In the genomic region with DNA sequence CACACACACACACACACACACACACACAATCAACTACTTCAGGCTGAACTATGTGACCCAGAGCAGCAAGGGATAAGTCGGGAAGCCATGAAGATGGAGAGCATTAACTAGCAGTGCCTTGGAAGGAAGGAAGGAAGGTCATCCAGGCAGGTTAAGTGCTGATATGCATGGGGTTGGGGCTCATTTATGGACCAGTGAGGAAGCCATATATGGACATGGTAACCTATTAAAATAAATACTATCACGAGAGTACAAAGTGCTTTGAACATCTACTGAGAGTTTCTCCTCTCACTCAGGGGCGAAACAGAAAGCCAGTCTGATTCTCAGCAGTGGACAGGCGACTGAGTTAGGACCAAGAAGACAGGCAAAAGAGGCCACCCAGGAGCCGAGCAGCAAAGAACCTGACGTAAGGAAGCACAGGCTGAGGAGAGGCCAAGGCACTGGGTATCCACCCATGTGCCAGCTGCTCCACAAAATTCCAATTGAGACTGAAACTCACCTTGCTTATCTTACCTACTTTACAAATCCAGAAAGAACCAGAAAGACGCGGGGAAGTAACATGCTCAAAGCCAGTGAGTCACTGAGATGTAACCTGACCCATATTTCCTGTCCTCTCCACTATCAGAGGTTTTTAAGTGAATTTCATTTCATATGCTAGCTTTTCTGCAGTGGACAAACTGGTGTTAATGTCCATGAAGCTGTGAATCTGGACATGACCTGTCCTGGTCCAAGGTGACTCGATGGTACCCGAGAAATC, we compare ENCODE assay signal across 20 mouse cellular contexts. TPM values are rescaled to one million over a fixed set of nuclear protein-coding genes. Genes with fewer than 3 reads are reported as not detected.
DNase-seq lines count a peak whose midpoint lies in the region; ATAC-seq lines count a peak whose summit lies in the region.
"Had no signal": no experiment of that assay in that cellular context is flagged by ENCODE, and none has a peak within 500 bp of the region (broad histone marks: within the 10 kb centered on the region; RNA-seq: fewer than 3 reads in every experiment).

No protein-coding gene starts in this region.

- no peaks in the 10 kb centered on the region for H3K27me3 ChIP-seq in kidney, embryonic 16.5 days (ENCODE audit: insufficient read depth, low read length)
- H3K27me3 ChIP-seq in liver, embryonic 11.5 days (replicated peaks; ENCODE audit: control insufficient read depth, insufficient read depth, low read length), result no peaks in the 10 kb centered on the region
- H3K27me3 ChIP-seq in stomach, embryonic 14.5 days (ENCODE audit: control insufficient read depth, insufficient read depth, low read length), result no peaks in the 10 kb centered on the region
- no peaks in the 10 kb centered on the region for H3K27me3 ChIP-seq in forebrain, embryonic 12.5 days
- H3K27me3 ChIP-seq: embryonic facial prominence, embryonic 12.5 days; forebrain, embryonic 15.5 days; hindbrain, embryonic 12.5 days; limb, embryonic 15.5 days; midbrain, embryonic 12.5 days; neural tube, embryonic 12.5 days had no signal

- no peak overlapping the region for H3K9ac ChIP-seq in kidney, embryonic 16.5 days (replicated peaks; ENCODE audit: low read length)
- no peak overlapping the region for H3K9ac ChIP-seq in liver, embryonic 11.5 days (ENCODE audit: low read depth, low read length)
- no peak overlapping the region for H3K9ac ChIP-seq in stomach, embryonic 14.5 days (replicated peaks; ENCODE audit: low read depth, low read length)
- H3K9ac ChIP-seq in forebrain, embryonic 12.5 days, result no peak overlapping the region
- H3K9ac ChIP-seq: embryonic facial prominence, embryonic 12.5 days; forebrain, embryonic 15.5 days; hindbrain, embryonic 12.5 days; limb, embryonic 15.5 days; midbrain, embryonic 12.5 days; neural tube, embryonic 12.5 days had no signal

- no peak overlapping the region for H3K4me2 ChIP-seq in kidney, embryonic 16.5 days (replicated peaks; ENCODE audit: low read depth, low read length)
- no peak overlapping the region for H3K4me2 ChIP-seq in liver, embryonic 11.5 days
- H3K4me2 ChIP-seq in stomach, embryonic 14.5 days (replicated peaks; ENCODE audit: low read depth, low read length), result no peak overlapping the region
- H3K4me2 ChIP-seq in forebrain, embryonic 12.5 days, result no peak overlapping the region
- H3K4me2 ChIP-seq: embryonic facial prominence, embryonic 12.5 days; forebrain, embryonic 15.5 days; hindbrain, embryonic 12.5 days; limb, embryonic 15.5 days; midbrain, embryonic 12.5 days; neural tube, embryonic 12.5 days had no signal

- no peaks in the 10 kb centered on the region for H3K9me3 ChIP-seq in kidney, embryonic 16.5 days (ENCODE audit: low read length)
- H3K9me3 ChIP-seq in liver, embryonic 11.5 days (ENCODE audit: control insufficient read depth, low read length), result no peaks in the 10 kb centered on the region
- H3K9me3 ChIP-seq in stomach, embryonic 14.5 days (ENCODE audit: control insufficient read depth, low read depth, low read length), result no peaks in the 10 kb centered on the region
- H3K9me3 ChIP-seq in forebrain, embryonic 12.5 days, result no peaks in the 10 kb centered on the region
- H3K9me3 ChIP-seq: embryonic facial prominence, embryonic 12.5 days; forebrain, embryonic 15.5 days; hindbrain, embryonic 12.5 days; limb, embryonic 15.5 days; midbrain, embryonic 12.5 days; neural tube, embryonic 12.5 days had no signal

- no peaks in the 10 kb centered on the region for H3K4me1 ChIP-seq in kidney, embryonic 16.5 days (ENCODE audit: insufficient read depth, low read length)
- no peaks in the 10 kb centered on the region for H3K4me1 ChIP-seq in liver, embryonic 11.5 days (replicated peaks; ENCODE audit: control insufficient read depth, insufficient read depth, low read length)
- H3K4me1 ChIP-seq in stomach, embryonic 14.5 days (ENCODE audit: control insufficient read depth, insufficient read depth, low read length), result no peaks in the 10 kb centered on the region
- H3K4me1 ChIP-seq in forebrain, embryonic 12.5 days, result no peaks in the 10 kb centered on the region
- H3K4me1 ChIP-seq: embryonic facial prominence, embryonic 12.5 days; forebrain, embryonic 15.5 days; hindbrain, embryonic 12.5 days; limb, embryonic 15.5 days; midbrain, embryonic 12.5 days; neural tube, embryonic 12.5 days had no signal

- DNase-seq in kidney, adult 18-20 months, result no peak
- peak; percentile 38 for DNase-seq in 3T3-L1 (ENCODE audit: low read depth, low spot score)
- DNase-seq in liver, embryonic 11.5 days (ENCODE audit: low spot score), result no peak
- DNase-seq in gastrocnemius, adult 18-20 months (ENCODE audit: low spot score), result no peak
- DNase-seq: B cell, adult 2 months; cerebellum, adult 8-10 months; heart, postnatal 10 days; kidney, postnatal 14 days; thymus, adult 2 months had no signal

- peak; percentile 35; the same call in 1 of the 2 replicates for ATAC-seq in kidney, embryonic 16.5 days (ENCODE audit: low FRiP score, low TSS enrichment)
- no peak for ATAC-seq in liver, embryonic 11.5 days (replicated peaks; ENCODE audit: low FRiP score)
- no peak for ATAC-seq in stomach, embryonic 14.5 days (ENCODE audit: insufficient number of reproducible peaks, insufficient read depth, low FRiP score, low read depth)
- no peak for ATAC-seq in erythroblast, adult 5-6 weeks (replicated peaks; ENCODE audit: low FRiP score, poor library complexity, severe bottlenecking)
- ATAC-seq in forebrain, embryonic 12.5 days (ENCODE audit: low FRiP score), result no peak
- ATAC-seq: forebrain, embryonic 15.5 days; inflammation-experienced regulatory T-cells, adult 6 months had no signal

- 65% methylated on average over 10 of the region's 10 CpGs for WGBS in kidney, embryonic 16.5 days
- 67% methylated on average over 10 of the region's 10 CpGs for WGBS in liver, embryonic 11.5 days
- WGBS in stomach, embryonic 14.5 days, result 59% methylated on average over 10 of the region's 10 CpGs
- 87% methylated on average over 10 of the region's 10 CpGs for WGBS in forebrain, embryonic 12.5 days

- H3K4me3 ChIP-seq in kidney, embryonic 16.5 days (ENCODE audit: low read length), result no peak overlapping the region
- H3K4me3 ChIP-seq in liver, embryonic 11.5 days (ENCODE audit: low read depth, low read length), result no peak overlapping the region
- no peak overlapping the region for H3K4me3 ChIP-seq in stomach, embryonic 14.5 days (ENCODE audit: low read depth, low read length)
- H3K4me3 ChIP-seq in forebrain, embryonic 12.5 days (replicated peaks), result no peak overlapping the region
- H3K4me3 ChIP-seq: embryonic facial prominence, embryonic 12.5 days; forebrain, embryonic 15.5 days; hindbrain, embryonic 12.5 days; limb, embryonic 15.5 days; midbrain, embryonic 12.5 days; neural tube, embryonic 12.5 days had no signal

- H3K27ac ChIP-seq in kidney, embryonic 16.5 days (ENCODE audit: low read length), result peak overlapping the region; percentile 39; the same call in 1 of the 2 replicates
- peak overlapping the region; percentile 8; the same call in 1 of the 2 replicates for H3K27ac ChIP-seq in liver, embryonic 11.5 days (ENCODE audit: low read depth, low read length)
- peak overlapping the region; percentile 55; the same call in 1 of the 2 replicates for H3K27ac ChIP-seq in stomach, embryonic 14.5 days (ENCODE audit: low read length)
- H3K27ac ChIP-seq in forebrain, embryonic 12.5 days, result no peak overlapping the region
- H3K27ac ChIP-seq: embryonic facial prominence, embryonic 12.5 days; forebrain, embryonic 15.5 days; hindbrain, embryonic 12.5 days; limb, embryonic 15.5 days; midbrain, embryonic 12.5 days; neural tube, embryonic 12.5 days had no signal

- no peaks in the 10 kb centered on the region; the same call in 1 of the 2 replicates for H3K36me3 ChIP-seq in kidney, embryonic 16.5 days (ENCODE audit: insufficient read depth, low read length)
- H3K36me3 ChIP-seq in liver, embryonic 11.5 days (ENCODE audit: control insufficient read depth, insufficient read depth, low read length), result no peaks in the 10 kb centered on the region
- H3K36me3 ChIP-seq in stomach, embryonic 14.5 days (ENCODE audit: control insufficient read depth, insufficient read depth, low read length), result no peaks in the 10 kb centered on the region
- H3K36me3 ChIP-seq in forebrain, embryonic 12.5 days (replicated peaks), result no peaks in the 10 kb centered on the region
- H3K36me3 ChIP-seq: embryonic facial prominence, embryonic 12.5 days; forebrain, embryonic 15.5 days; hindbrain, embryonic 12.5 days; limb, embryonic 15.5 days; midbrain, embryonic 12.5 days; neural tube, embryonic 12.5 days had no signal

RNA-seq across cellular contexts. Expression of a gene that starts 9.3 kb away (rescaled TPM):
- polyA plus RNA-seq in kidney, embryonic 16.5 days (2015; fragmentation: Nextera tagmentation; extraction: Ambion mirVana), result 34.3 and 34.4 TPM in 2 replicates
- polyA plus RNA-seq in liver, embryonic 11.5 days (2014; fragmentation: Nextera tagmentation; extraction: Ambion mirVana), result 8.5 and 9.4 TPM in 2 replicates
- 54.5 and 57.9 TPM in 2 replicates for polyA plus RNA-seq in stomach, embryonic 14.5 days (2014; fragmentation: Nextera tagmentation; extraction: Ambion mirVana)
- total RNA-seq in gastrocnemius, adult 18-20 months (2021), result under 1 TPM in 1 of 2 experiments, not detected in 1; 0.14 TPM
- total RNA-seq in erythroblast, adult 5-6 weeks (2015; ENCODE audit: low replicate concordance), result not detected in 2 replicates
- 1.4 TPM in 1 of 2 replicates, not detected in the other for total RNA-seq in erythroblast, adult 5-6 weeks (2017; ENCODE audit: low replicate concordance)
- 2.9 and 3.4 TPM in 2 replicates for polyA plus RNA-seq in forebrain, embryonic 12.5 days (2016; fragmentation: Nextera tagmentation; extraction: Ambion mirVana)

RNA-seq across cellular contexts. Expression of a gene that starts 50.8 kb away (rescaled TPM):
- 76.1 and 85.4 TPM in 2 replicates for polyA plus RNA-seq in kidney, embryonic 16.5 days (2015; fragmentation: Nextera tagmentation; extraction: Ambion mirVana)
- 83.2 and 86.6 TPM in 2 replicates for polyA plus RNA-seq in liver, embryonic 11.5 days (2014; fragmentation: Nextera tagmentation; extraction: Ambion mirVana)
- 72.8 and 75.7 TPM in 2 replicates for polyA plus RNA-seq in stomach, embryonic 14.5 days (2014; fragmentation: Nextera tagmentation; extraction: Ambion mirVana)
- total RNA-seq in gastrocnemius, adult 18-20 months (2021), result 10 to 100 TPM; 17.8 to 22.5 TPM
- total RNA-seq in erythroblast, adult 5-6 weeks (2015; ENCODE audit: low replicate concordance), result 10.0 and 12.9 TPM in 2 replicates
- 28.4 and 47.4 TPM in 2 replicates for total RNA-seq in erythroblast, adult 5-6 weeks (2017; ENCODE audit: low replicate concordance)
- polyA plus RNA-seq in forebrain, embryonic 12.5 days (2016; fragmentation: Nextera tagmentation; extraction: Ambion mirVana), result 76.9 and 77.1 TPM in 2 replicates
